Mouse (Mus musculus) ES-E14 (cell line): ENCODE measurements at regions not wholly inside any gene's neighbourhood (a gene's known extent, or its start where the extent isn't known, plus 50 kb on each side); places are given as distances from the start of the nearest gene placed in this dataset.

Experiments used
- DNase-seq: peaks from one replicate; pipeline ENCODE4 v3.0.0-alpha.2; 2013; ENCODE audit warnings: low read depth, low spot score
- H3K27ac ChIP-seq: 2 replicates; pipeline ENCODE4 v1.5.1; 2012; ENCODE audit warnings: low read depth, mild to moderate bottlenecking, low read length, moderate library complexity, mixed read lengths; ENCODE audit not compliant: poor library complexity, insufficient read depth, severe bottlenecking
- H3K36me3 ChIP-seq: 2 replicates; pipeline ENCODE4 v1.6.1; 2012; ENCODE audit warnings: mild to moderate bottlenecking, low read length, moderate library complexity, mixed read lengths; ENCODE audit not compliant: control insufficient read depth, poor library complexity, insufficient read depth, severe bottlenecking
- H3K4me1 ChIP-seq, 2 experiments: fragments of 150-350 bp in 1 of 2; sonication (generic) in 1 of 2; 2 replicates each; pipeline ENCODE4 v1.6.1; 2012; ENCODE audit warnings: low read length in 2 of 2, mild to moderate bottlenecking in 1 of 2, mixed read lengths in 1 of 2; ENCODE audit not compliant: control insufficient read depth in 2 of 2, insufficient read depth in 2 of 2, poor library complexity in 1 of 2
- H3K4me3 ChIP-seq, 2 experiments: fragments of 150-350 bp in 1 of 2; sonication (generic) in 1 of 2; 2 replicates each; pipeline ENCODE4 v1.5.1; 2012; ENCODE audit warnings: low read length in 2 of 2, low read depth in 1 of 2, mild to moderate bottlenecking in 1 of 2, mixed read lengths in 1 of 2; ENCODE audit not compliant: insufficient read depth in 1 of 2, poor library complexity in 1 of 2, severe bottlenecking in 1 of 2
- H3K9ac ChIP-seq: 2 replicates; pipeline ENCODE4 v1.6.1; 2012; ENCODE audit warnings: low read depth, mild to moderate bottlenecking, low read length, mixed read lengths; ENCODE audit not compliant: poor library complexity, insufficient read depth, severe bottlenecking
- H3K9me3 ChIP-seq: fragments of 150-350 bp; sonication (generic); 2 replicates; pipeline ENCODE4 v1.6.1; 2012; ENCODE audit warnings: low read depth, mild to moderate bottlenecking, low read length; ENCODE audit not compliant: control insufficient read depth, insufficient read depth
- CHD2 ChIP-seq: IDR thresholded peaks from 2 replicates; pipeline ENCODE4 v1.6.1; 2014; ENCODE audit warnings: mild to moderate bottlenecking, low read depth, low read length, inconsistent platforms
- HCFC1 ChIP-seq: IDR thresholded peaks from 2 replicates; pipeline ENCODE4 v1.6.1; 2012; ENCODE audit warnings: low read length, inconsistent platforms, borderline replicate concordance; ENCODE audit not compliant: insufficient read depth
- MAFK ChIP-seq: IDR thresholded peaks from 2 replicates; pipeline ENCODE4 v1.6.1; 2014; ENCODE audit warnings: mild to moderate bottlenecking, low read depth, low read length, inconsistent platforms; ENCODE audit not compliant: insufficient read depth
- ZC3H11A ChIP-seq: IDR thresholded peaks from 2 replicates; pipeline ENCODE4 v1.6.1; 2012; ENCODE audit warnings: low read depth, mild to moderate bottlenecking, inconsistent platforms, low read length, borderline replicate concordance
- ZNF384 ChIP-seq: IDR thresholded peaks from 2 replicates; pipeline ENCODE4 v1.6.1; 2012; ENCODE audit warnings: low read depth, low read length, inconsistent platforms
- in situ Hi-C, 2 experiments: fragments of 600-800 bp; cut with MboI; formaldehyde crosslinking; loops; one replicate each; pipeline ENCODE4 v1.15.1; 2025; ENCODE audit warnings: low sequenced_read_pairs in 2 of 2, inconsistent platforms in 1 of 2; ENCODE audit not compliant: unreplicated experiment in 2 of 2

DNA sequence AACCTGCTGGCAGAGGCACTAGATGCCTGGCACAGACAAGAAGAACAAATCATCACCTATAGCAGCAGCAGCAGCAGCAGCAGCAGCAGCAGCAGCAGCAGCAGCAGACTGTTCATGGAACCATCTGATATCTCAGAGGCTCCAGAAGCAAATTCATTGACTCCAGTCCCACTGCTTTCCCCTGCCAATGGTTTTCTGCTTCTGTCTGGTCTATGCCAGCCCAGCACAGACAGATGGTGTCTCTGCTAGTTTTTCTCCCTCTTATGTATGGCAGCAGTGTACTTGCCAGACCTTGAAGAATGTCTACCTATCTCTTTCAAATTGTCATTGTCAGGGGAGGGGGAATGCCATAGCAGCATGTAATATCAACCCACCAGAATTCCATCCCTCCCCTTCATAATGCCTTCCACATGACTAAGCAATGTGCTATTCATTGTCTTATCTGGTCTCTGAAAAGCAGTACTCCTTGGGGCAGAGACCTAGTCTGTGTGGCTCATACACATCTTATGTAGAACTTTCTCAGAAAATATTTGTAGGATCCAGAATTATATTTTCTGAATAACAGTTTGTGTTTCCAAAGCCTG is 168.7 kb upstream of the Ube2e1 start:
- no peaks in the 10 kb centered on the region for H3K36me3 ChIP-seq
- in situ Hi-C loops, result loop anchor here in 1 of 2 experiments (25.0 kb wide), 1 partner anchor 537 kb away; no protein-coding TSS in a partner anchor
- H3K27ac ChIP-seq, result no peak overlapping the region
- no peak overlapping the region for H3K9ac ChIP-seq
- no peak for TF ChIP-seq ZNF384
- TF ChIP-seq ZC3H11A, result no peak
- TF ChIP-seq CHD2, result no peak
- TF ChIP-seq MAFK, result no peak
- H3K4me3 ChIP-seq, result no peak overlapping the region
- no peak for DNase-seq
- H3K4me1 ChIP-seq, result no peaks in the 10 kb centered on the region
- H3K9me3 ChIP-seq, result no peaks in the 10 kb centered on the region

GRCm38 (mm10) chr14:18494048-18494447 is 162.4 kb upstream of the Ube2e1 start:
- in situ Hi-C loops, result no loop called here
- no peak overlapping the region for H3K4me3 ChIP-seq
- no peak overlapping the region for H3K27ac ChIP-seq
- no peak overlapping the region for H3K9ac ChIP-seq
- no peaks in the 10 kb centered on the region for H3K4me1 ChIP-seq
- H3K36me3 ChIP-seq, result no peaks in the 10 kb centered on the region
- no peak for DNase-seq
- TF ChIP-seq ZC3H11A, result no peak
- no peak for TF ChIP-seq ZNF384
- TF ChIP-seq MAFK, result no peak
- no peak for TF ChIP-seq CHD2
- no peak for TF ChIP-seq HCFC1
- H3K9me3 ChIP-seq, result no peaks in the 10 kb centered on the region

- DNase-seq, result no peak
- in situ Hi-C loops, result no loop called here
These were observed 154.6 kb upstream of the Ube2e1 start for GRCm38 (mm10) chr14:18486132-18486800.

DNA sequence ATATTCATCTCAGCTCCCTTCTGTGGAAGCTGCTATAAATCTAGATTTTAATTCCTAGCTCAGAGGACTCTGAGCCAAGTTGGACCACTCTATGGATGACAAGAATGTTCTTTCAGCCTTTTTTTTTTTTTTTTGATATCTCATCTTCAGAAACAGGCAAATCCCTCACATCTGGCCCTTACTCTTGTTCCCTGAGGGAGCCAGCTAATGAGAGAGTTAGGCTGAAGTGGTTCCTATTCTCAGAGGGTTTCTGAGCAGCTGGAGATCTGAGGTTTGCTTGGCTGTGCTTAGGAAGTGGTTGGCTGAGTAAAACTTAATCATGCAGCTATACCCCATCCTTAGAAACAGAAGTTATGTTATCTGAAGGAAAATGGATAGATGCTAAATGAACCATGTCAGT is 153.9 kb upstream of the Ube2e1 start:
- Histone ChIP-seq H3K36me3 (no peaks in the 10 kb centered on the region), H3K4me1 (no peaks in the 10 kb centered on the region), H3K4me3 (no peak overlapping the region), H3K27ac (no peak overlapping the region), H3K9ac (no peak overlapping the region), H3K9me3 (no peaks in the 10 kb centered on the region)
- in situ Hi-C loops, result no loop called here
- TF ChIP-seq ZC3H11A, result no peak
- TF ChIP-seq MAFK, result no peak
- no peak for TF ChIP-seq HCFC1
- no peak for TF ChIP-seq CHD2
- no peak for TF ChIP-seq ZNF384
- no peak for DNase-seq

More at GRCm38 (mm10) chr14:18486132-18486800, 154.6 kb upstream of the Ube2e1 start:
- Histone ChIP-seq H3K4me3 (no peak overlapping the region), H3K36me3 (no peaks in the 10 kb centered on the region), H3K9ac (no peak overlapping the region), H3K4me1 (no peaks in the 10 kb centered on the region), H3K27ac (no peak overlapping the region), H3K9me3 (no peaks in the 10 kb centered on the region)
- TF ChIP-seq HCFC1 (no peak), MAFK (no peak), ZC3H11A (no peak), ZNF384 (no peak), CHD2 (no peak)
